14 mouse cellular contexts compared by ENCODE assay signal in the genomic region with DNA sequence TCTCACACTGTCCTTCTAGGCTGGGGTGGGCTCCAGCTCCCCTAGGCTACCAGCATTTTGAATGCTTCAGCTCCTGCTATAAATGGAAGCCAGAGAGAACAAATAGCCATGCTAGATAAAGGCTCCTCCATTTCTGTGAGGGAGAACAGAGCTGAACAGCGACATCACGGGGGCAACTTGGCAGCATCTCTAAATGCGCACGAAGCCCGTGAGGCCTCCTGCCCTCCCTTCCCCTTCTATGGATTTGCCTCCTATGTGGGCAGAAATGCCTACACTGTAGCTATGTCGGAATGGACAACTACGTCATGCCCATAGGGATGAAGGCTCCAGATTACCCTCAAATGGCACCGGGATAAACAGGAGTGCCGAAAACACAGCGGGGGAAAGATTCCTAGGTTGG.
DNase-seq lines count a peak whose midpoint lies in the region; ATAC-seq lines count a peak whose summit lies in the region.
"Had no signal": no experiment of that assay in that cellular context is flagged by ENCODE, and none has a peak within 500 bp of the region (broad histone marks: within the 10 kb centered on the region; RNA-seq: fewer than 3 reads in every experiment).

No protein-coding gene starts in this region.

- H3K27me3 ChIP-seq in midbrain, embryonic 14.5 days (ENCODE audit: control insufficient read depth, insufficient read depth, low read length), result no peaks in the 10 kb centered on the region
- H3K27me3 ChIP-seq in midbrain, embryonic 11.5 days (ENCODE audit: control insufficient read depth, insufficient read depth, low read length), result no peaks in the 10 kb centered on the region
- H3K27me3 ChIP-seq: embryonic facial prominence, embryonic 12.5 days; forebrain, embryonic 12.5 days; lung, embryonic 15.5 days had no signal

- no peak for ATAC-seq in midbrain, embryonic 14.5 days (ENCODE audit: low FRiP score, low TSS enrichment)
- ATAC-seq in midbrain, embryonic 11.5 days (ENCODE audit: low FRiP score), result no peak
- ATAC-seq in megakaryocyte-erythroid progenitor cell, adult 5-6 weeks (replicated peaks; ENCODE audit: low FRiP score, low TSS enrichment, poor library complexity, severe bottlenecking), result no peak

- no peak overlapping the region for H3K9ac ChIP-seq in midbrain, embryonic 14.5 days (replicated peaks; ENCODE audit: low read length)
- H3K9ac ChIP-seq in midbrain, embryonic 11.5 days (ENCODE audit: low read length), result no peak overlapping the region
- H3K9ac ChIP-seq: embryonic facial prominence, embryonic 12.5 days; forebrain, embryonic 12.5 days; lung, embryonic 15.5 days had no signal

- H3K4me1 ChIP-seq in midbrain, embryonic 14.5 days (ENCODE audit: control insufficient read depth, insufficient read depth, low read length), result 0 out of 2 replicates have a peak, but pooled peaks cover 5% of the 10 kb centered on the region
- H3K4me1 ChIP-seq in midbrain, embryonic 11.5 days (ENCODE audit: control insufficient read depth, insufficient read depth, low read length), result no peaks in the 10 kb centered on the region
- H3K4me1 ChIP-seq: embryonic facial prominence, embryonic 12.5 days; lung, embryonic 15.5 days had no signal

- no peak overlapping the region for H3K4me3 ChIP-seq in midbrain, embryonic 14.5 days (replicated peaks; ENCODE audit: low read depth, low read length)
- H3K4me3 ChIP-seq in midbrain, embryonic 11.5 days (ENCODE audit: low read depth, low read length), result no peak overlapping the region
- H3K4me3 ChIP-seq: embryonic facial prominence, embryonic 12.5 days; forebrain, embryonic 12.5 days; lung, embryonic 15.5 days had no signal

- H3K4me2 ChIP-seq in midbrain, embryonic 14.5 days (ENCODE audit: low read length), result no peak overlapping the region
- no peak overlapping the region for H3K4me2 ChIP-seq in midbrain, embryonic 11.5 days
- H3K4me2 ChIP-seq: embryonic facial prominence, embryonic 12.5 days; forebrain, embryonic 12.5 days; lung, embryonic 15.5 days had no signal

- H3K27ac ChIP-seq in midbrain, embryonic 14.5 days (replicated peaks; ENCODE audit: low read depth, low read length), result peak overlapping the region; percentile 49; the same call in 1 of the 2 replicates
- no peak overlapping the region for H3K27ac ChIP-seq in midbrain, embryonic 11.5 days (ENCODE audit: low read depth, low read length)
- H3K27ac ChIP-seq: embryonic facial prominence, embryonic 12.5 days; forebrain, embryonic 12.5 days; kidney, postnatal 0 days; lung, embryonic 15.5 days had no signal

- peaks cover 91% of the 10 kb centered on the region for H3K36me3 ChIP-seq in midbrain, embryonic 14.5 days (ENCODE audit: control insufficient read depth, insufficient read depth, low read length)
- H3K36me3 ChIP-seq in midbrain, embryonic 11.5 days (ENCODE audit: control insufficient read depth, insufficient read depth, low read length), result peaks cover 10% of the 10 kb centered on the region

- no peaks in the 10 kb centered on the region for H3K9me3 ChIP-seq in midbrain, embryonic 14.5 days (ENCODE audit: control insufficient read depth, low read length)
- H3K9me3 ChIP-seq in midbrain, embryonic 11.5 days (ENCODE audit: control insufficient read depth, low read length), result no peaks in the 10 kb centered on the region
- H3K9me3 ChIP-seq: embryonic facial prominence, embryonic 12.5 days; forebrain, embryonic 12.5 days; lung, embryonic 15.5 days had no signal

- WGBS in midbrain, embryonic 14.5 days, result 88% methylated on average over 10 of the region's 10 CpGs
- WGBS in midbrain, embryonic 11.5 days, result 97% methylated on average over 10 of the region's 10 CpGs

- intact Hi-C loops in heart, postnatal 14 days (cut with DNase I), result loop anchor here (2.0 kb wide), 1 partner anchor 227 kb away; no protein-coding TSS in a partner anchor
- intact Hi-C loops in left cerebral cortex, postnatal 36 days (cut with DNase I), result no loop called here

- peak; percentile 43 to 49 for DNase-seq in heart, adult 18-20 months
- no peak for DNase-seq in heart, postnatal 14 days
- DNase-seq in midbrain, embryonic 14.5 days, result no peak
- DNase-seq in midbrain, embryonic 11.5 days (ENCODE audit: low spot score, missing footprints), result no peak
- peak; percentile 51 to 75 for DNase-seq in left cerebral cortex, postnatal 36 days (ENCODE audit: low spot score in 2 of 2)
- no peak for DNase-seq in spleen, postnatal 10 days (ENCODE audit: low spot score in 2 of 2)
- no peak for DNase-seq in spleen, postnatal 36 days (ENCODE audit: low spot score in 2 of 2)
- DNase-seq: cerebellum, adult 9-10 months; liver had no signal

Comparison
In these comparisons a context has a peak if more than half of its experiments do, and no peak if none do; other contexts are left out.
1. DNase-seq: peak in heart, adult 18-20 months (2 of 2) and left cerebral cortex, postnatal 36 days (2 of 2); none in heart, postnatal 14 days (0 of 2), midbrain, embryonic 14.5 days (single experiment), midbrain, embryonic 11.5 days (single experiment), spleen, postnatal 10 days (0 of 2) and spleen, postnatal 36 days (0 of 2).